Mouse (Mus musculus): Measurements from ENCODE around the gene Appl2.

- no peak for TF ChIP-seq CTCF (IDR thresholded peaks at IDR 0.05; ENCODE audit: borderline replicate concordance, insufficient read depth, low read length)
- TF ChIP-seq POLR2A (IDR thresholded peaks at IDR 0.05; ENCODE audit: low read depth, low read length): no peak
Measured at GRCm38 (mm10) chr10:83612648-83613215, 35.8 kb downstream of the Appl2 start.

Measured in embryonic fibroblast, embryonic 13.5 days (primary cell).